Mouse (Mus musculus) gastrocnemius, adult 2 months (tissue): ENCODE measurements around the gene Cacybp. TPM values are rescaled to one million over a fixed set of nuclear protein-coding genes. Genes with fewer than 3 reads are reported as not detected.

Experiments used
- DNase-seq: peaks from one replicate; pipeline ENCODE4 v3.0.0; 2022
- H3K27ac ChIP-seq: fragments of 200-600 bp; 2 replicates; pipeline ENCODE4 v1.8.1; 2022; ENCODE audit warnings: mild to moderate bottlenecking
- H3K4me3 ChIP-seq: fragments of 200-600 bp; 2 replicates; pipeline ENCODE4 v1.8.1; 2022; ENCODE audit warnings: mild to moderate bottlenecking, moderate library complexity
- CTCF ChIP-seq: fragments of 200-600 bp; IDR thresholded peaks from 2 replicates; pipeline ENCODE4 v1.8.1; 2022; ENCODE audit warnings: antibody characterized with exemption, mild to moderate bottlenecking, moderate library complexity
- intact Hi-C: fragments of 180-260 bp; cut with DNase I; formaldehyde crosslinking; loops from one replicate; pipeline ENCODE4 v1.15.1; 2025
- total RNA-seq, 2 experiments: library from RNA; stranded (reverse); gene quantifications; 2 replicates each; pipeline ENCODE4 v1.2.3; 2021

Cacybp gene
- total RNA-seq, 2 experiments from 2014 or later: 50.1 to 65.8 TPM

DNA sequence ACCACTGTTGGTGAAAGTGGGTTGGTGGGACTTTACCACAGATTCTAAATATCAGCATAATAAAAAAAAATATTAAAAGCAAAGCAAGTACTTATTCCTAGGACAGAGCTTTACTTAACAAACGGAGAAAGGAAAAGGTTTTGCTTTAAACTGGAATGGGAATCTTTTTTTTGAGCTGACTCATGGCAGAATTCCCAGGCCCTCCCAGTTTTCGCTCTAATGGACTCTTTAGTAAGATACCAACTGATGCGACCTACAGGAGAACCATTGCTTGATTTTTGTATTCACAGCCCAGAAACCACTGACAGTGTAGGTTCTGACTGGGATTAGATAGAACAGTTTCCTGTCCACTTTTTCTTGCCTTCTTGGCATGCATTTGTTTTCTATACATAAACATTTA is 2.1 kb downstream of the Cacybp start:
- no peak for TF ChIP-seq CTCF
- intact Hi-C loops: loop anchor here (10.0 kb wide), 1 partner anchor 1664 kb away; the partner anchor contains the start of gene Suco
- DNase-seq: no peak
- Histone ChIP-seq H3K27ac (no peak overlapping the region), H3K4me3 (peak overlapping the region; percentile 99; the same call in 1 of the 2 replicates)

DNA sequence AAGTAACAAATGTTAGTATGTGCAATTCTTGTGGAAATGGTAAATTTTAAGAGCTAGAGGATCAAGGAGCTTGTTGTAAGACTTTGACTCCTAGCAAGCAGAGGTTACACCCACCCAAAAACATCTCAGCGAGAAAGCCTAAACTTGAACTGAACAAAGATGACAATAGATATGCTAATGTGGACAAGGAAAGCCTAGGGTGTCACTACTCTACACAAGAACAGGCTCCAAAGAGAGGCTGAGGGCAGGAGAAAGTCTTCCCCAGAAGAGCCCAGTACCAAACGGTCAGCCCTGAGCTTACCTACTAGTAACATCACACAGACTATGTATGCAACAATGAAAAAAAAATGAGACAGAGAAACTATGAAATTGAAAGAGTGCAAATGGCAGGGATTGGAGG is 2.8 kb downstream of the Cacybp start:
- Histone ChIP-seq H3K4me3 (no peak overlapping the region), H3K27ac (no peak overlapping the region)
- intact Hi-C loops: loop anchor here (10.0 kb wide), 1 partner anchor 1665 kb away; the partner anchor contains the start of gene Suco
- DNase-seq: no peak
- TF ChIP-seq CTCF: no peak

DNA sequence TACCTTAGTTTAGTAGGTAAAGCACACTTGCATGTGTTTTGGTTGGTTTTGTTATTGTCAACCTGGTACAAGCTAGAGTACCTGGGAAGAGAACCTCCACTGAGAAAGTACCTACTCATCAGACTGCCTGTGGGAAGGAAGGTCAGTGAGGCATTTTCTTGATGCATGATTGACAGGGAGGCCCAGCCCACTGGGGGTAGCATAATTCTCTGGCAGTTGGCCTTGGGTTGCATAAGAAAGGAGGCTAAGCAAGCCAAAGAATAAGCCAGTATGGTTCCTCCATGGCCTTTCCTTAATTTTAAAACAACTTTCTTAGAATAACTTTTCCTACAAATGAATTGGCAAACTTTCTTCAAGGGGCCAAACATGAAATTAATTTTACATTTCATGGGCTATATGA is 7.2 kb downstream of the Cacybp start:
- intact Hi-C loops: no loop called here
- TF ChIP-seq CTCF: no peak
- no peak for DNase-seq
- Histone ChIP-seq H3K27ac (no peak overlapping the region), H3K4me3 (no peak overlapping the region)

DNA sequence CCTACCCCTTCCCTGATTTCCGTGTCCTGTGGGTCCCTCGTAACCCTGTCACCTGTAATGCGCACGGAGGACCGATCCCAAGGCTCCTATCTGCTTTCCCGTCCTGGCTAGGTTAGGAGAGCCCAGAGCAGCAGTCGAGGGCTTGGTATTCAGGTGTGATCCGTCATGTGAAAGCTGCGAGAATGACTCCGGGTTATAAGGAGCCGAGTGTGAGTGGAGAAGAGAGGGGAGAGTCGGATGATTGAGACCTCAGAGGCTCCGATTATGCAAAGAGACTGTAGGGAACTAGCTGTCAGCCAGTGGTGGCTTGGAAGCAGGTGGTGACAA is 17.4 kb downstream of the Cacybp start:
- intact Hi-C loops: loop anchor here (1.0 to 10.0 kb wide), 2 partner anchors 17 to 710 kb away; partner anchors contain the start of genes Cacybp and Rc3h1
- H3K4me3 ChIP-seq: peak overlapping the region; percentile 87
- TF ChIP-seq CTCF: no peak
- DNase-seq: no peak
- H3K27ac ChIP-seq: peak overlapping the region; percentile 90

DNA sequence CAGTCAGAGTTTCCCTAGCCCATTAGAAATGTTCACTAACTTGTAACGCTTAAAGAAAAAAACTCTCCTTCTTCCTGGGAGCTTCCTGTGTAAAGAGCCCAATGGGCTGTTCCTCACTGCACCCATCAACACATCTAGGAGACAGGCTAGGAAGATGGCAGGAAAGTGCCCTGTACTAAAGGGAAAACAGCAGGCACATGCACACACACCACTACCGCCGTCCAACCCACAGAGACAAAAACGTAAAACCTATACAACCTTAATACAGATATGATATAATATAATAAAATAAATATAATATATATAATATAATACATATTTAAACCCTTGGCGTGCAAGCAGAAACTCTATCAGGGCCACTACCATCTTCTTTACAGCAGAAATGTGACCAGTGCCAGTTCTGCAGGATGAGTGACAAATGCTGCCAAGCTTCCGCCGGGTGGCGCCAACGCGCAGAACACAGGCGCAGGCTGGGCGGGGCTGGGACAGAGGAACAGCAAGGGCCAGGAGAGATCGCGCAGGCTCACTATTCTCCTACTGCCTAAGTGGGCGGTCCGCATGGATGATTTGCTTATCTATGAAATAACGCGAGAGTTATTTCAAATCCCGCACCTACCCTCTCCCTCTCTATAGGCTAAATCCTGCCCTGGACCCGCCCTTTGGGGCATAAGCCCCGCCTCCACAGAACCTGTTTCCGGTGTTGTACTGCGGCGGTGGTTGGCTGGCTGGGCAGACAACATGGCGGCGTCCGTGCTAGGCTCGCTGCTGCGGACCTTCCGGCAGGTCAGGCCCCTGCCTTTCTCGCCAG is 17.9 kb downstream of the Cacybp start, which contains the start of gene Mrps14:
Gene Mrps14, plus strand, starts transcription at position 687 of the 808 bp plus-strand sequence.
- intact Hi-C loops: loop anchor here (1.0 to 10.0 kb wide), 2 partner anchors 18 to 710 kb away; partner anchors contain the start of genes Cacybp and Rc3h1
- TF ChIP-seq CTCF: peak; percentile 83
- Histone ChIP-seq H3K4me3 (peak within 1 kb of the TSS; percentile 87), H3K27ac (peak within 1 kb of the TSS; percentile 90)
- DNase-seq: peak; percentile 98

DNA sequence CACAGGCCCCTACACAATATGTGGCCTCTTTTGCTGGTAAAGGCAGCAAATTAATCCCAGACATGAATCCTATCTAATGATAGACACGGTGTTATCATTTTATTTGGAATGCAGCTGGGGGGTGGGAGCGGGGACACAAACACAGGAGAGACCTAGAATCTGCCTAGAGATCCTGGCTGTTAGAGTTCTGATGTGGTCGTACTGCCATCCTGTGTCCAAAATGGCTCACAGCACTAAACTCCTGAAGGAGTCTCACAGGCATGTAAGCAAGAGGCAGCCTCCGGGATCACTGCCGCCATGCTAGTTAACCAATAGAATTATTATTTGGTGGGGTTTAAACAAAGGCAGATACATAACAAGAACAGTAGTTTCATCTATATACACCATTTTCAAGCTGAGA is 28.2 kb downstream of the Cacybp start:
- no peak for DNase-seq
- intact Hi-C loops: no loop called here
- TF ChIP-seq CTCF: peak; percentile 28; the same call in 1 of the 2 replicates
- Histone ChIP-seq H3K4me3 (no peak overlapping the region), H3K27ac (no peak overlapping the region)

DNA sequence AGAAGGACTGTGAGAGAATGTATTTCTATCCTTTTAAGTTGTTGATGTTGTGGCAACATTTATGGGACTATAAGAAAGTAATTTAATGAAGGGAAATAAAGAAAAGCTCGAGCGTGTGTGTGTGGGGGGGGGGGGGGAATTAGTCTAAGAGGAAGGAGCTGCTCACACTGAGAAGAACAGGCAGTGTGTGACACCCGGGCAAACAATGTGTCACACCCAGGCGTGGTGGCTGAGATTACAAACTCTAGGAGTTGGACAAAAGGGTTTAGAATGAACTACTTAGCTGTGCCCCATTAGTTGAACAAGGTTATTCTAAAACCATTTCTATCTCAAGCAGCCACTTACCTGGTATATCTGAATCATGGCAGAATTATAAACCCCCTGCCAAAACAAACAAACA is 31.5 kb downstream of the Cacybp start:
- no peak for DNase-seq
- no peak overlapping the region for H3K4me3 ChIP-seq
- TF ChIP-seq CTCF: no peak
- H3K27ac ChIP-seq: no peak overlapping the region
- intact Hi-C loops: no loop called here

DNA sequence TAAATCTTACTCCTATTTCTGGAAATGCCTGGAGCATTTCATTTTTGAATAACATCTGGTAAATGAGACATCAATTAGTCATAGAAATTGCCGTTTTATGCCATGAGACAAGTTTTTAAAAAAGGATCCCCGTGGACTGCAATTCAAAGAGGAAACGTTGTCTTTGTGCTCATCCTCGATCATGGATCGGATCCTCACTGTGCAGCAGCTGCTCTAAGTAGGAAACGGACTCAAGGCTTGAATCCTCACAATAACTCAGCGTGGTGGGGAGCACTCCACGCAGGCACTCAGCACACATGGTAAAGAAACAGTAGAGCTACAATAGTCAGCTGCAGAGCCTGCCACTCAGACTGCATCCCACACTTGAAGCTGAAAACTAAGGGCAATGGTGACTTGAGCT is 35.8 kb downstream of the Cacybp start:
- no peak for DNase-seq
- no peak overlapping the region for H3K27ac ChIP-seq
- no peak overlapping the region for H3K4me3 ChIP-seq
- no peak for TF ChIP-seq CTCF
- intact Hi-C loops: no loop called here

DNA sequence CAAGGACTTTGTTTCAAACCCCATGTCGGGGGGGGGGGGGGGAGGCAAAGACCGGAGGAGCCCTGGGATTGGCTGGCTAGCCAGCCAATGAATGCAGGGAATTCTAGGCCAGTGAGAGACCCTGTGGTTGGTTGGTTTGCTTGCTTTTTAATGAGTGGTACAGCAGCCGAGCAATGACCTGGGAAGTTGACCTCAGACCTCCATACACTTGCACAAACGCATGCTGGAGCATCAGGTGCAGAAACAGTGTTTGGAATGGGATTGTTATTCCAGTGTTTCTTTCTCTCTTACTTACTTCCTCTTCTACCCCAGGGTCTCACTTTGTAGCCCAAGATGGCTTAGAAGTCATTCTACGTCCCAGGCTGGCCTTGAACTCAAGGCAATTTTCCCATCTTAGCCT is 46.1 kb downstream of the Cacybp start:
- no peak for TF ChIP-seq CTCF
- Histone ChIP-seq H3K4me3 (no peak overlapping the region), H3K27ac (no peak overlapping the region)
- no peak for DNase-seq
- intact Hi-C loops: no loop called here

DNA sequence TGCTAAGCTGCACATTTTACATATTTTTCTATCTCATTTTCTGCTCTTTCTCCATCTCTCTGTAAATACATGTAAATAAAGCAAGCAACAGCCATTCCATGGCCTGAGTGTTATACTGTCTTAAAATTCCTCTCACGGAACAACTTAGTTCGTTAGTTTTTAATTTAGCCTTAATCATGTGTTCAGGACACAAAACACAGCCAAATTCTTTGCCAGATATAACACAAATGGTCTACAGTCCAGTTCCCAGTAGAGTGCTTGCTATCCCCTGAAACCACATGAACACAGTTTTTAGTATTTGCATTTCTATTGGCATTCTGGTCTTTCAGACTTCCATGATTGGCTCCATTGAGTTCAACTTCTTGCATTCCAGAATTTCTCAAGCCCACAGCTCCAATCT is 54.5 kb downstream of the Cacybp start:
- intact Hi-C loops: no loop called here

DNA sequence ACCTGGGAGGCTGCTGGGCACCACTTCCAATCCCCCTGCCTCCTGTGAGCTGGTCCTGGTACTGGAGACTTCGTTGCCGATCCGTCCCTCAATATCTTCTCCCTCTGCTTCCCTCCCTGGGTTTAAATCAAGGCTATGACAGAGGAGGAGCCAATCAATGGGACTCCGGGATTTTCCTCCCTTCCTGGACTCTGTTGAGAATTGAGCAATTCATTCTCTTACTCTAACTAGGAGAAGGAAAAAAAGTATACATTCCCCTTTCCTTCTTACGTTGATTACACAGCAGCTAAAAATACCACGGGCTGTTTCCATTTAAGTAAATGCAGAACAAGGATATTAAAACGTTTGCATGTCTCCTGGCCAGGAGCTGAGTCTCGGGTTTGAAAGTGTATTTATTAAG is 59.2 kb downstream of the Cacybp start, which contains the start of gene Tnn:
Gene Tnn, minus strand, starts transcription at position 101 of the 400 bp plus-strand sequence.
- intact Hi-C loops: no loop called here
- DNase-seq: no peak
- H3K27ac ChIP-seq: no peak within 1 kb of the TSS
- TF ChIP-seq CTCF: no peak
- no peak within 1 kb of the TSS for H3K4me3 ChIP-seq

More for the DNA sequence above, 54.5 kb downstream of the Cacybp start:
- no peak overlapping the region for H3K27ac ChIP-seq
- H3K4me3 ChIP-seq: no peak overlapping the region
- DNase-seq: no peak
- no peak for TF ChIP-seq CTCF

Other genes starting within 250 kb of the Cacybp start
- 1 to 10 TPM; 5.2 to 8.9 TPM for gene 4930523C07Rik, start 168.5 kb downstream of the Cacybp start, total RNA-seq
- not detected for gene Tnn, start 59.3 kb downstream of the Cacybp start, total RNA-seq
- 10 to 100 TPM; 64.7 to 88.5 TPM for gene Mrps14, start 17.7 kb downstream of the Cacybp start, total RNA-seq